Mouse (Mus musculus) megakaryocyte-erythroid progenitor cell, adult 5-6 weeks (primary cell): Measurements from ENCODE around the gene Syne4. TPM values are rescaled to one million over a fixed set of nuclear protein-coding genes. Genes with fewer than 3 reads are reported as not detected.

Source experiments
- ATAC-seq: replicated peaks from 2 replicates; pipeline ENCODE4 v1.8.0; 2016; ENCODE audit warnings: mild to moderate bottlenecking, inconsistent platforms; ENCODE audit not compliant: severe bottlenecking, poor library complexity, low FRiP score, low TSS enrichment
- total RNA-seq, 2 experiments: library from RNA; stranded (forward) in 1 of 2; stranded (reverse) in 1 of 2; fragments of 200-1000, 215-1000 nt in 1 of 2; fragments of >200 nt in 1 of 2; fragmentation: Nextera tagmentation in 1 of 2; gene quantifications; 2 replicates each; pipeline ENCODE4 v1.2.3; 2014 to 2017

Syne4 gene
- 2.9 TPM in 1 of 2 replicates, not detected in the other for total RNA-seq (2014; fragmentation: Nextera tagmentation)
- total RNA-seq (2017) = not detected in 2 replicates

GRCm38 (mm10) chr7:30314721-30315155, at the start of gene Syne4:
TSS of gene Syne4 (plus strand) at chr7:30314807.
- ATAC-seq = no peak

GRCm38 (mm10) chr7:30265041-30265440, 49.6 kb upstream of the Syne4 start:
- ATAC-seq = no peak

GRCm38 (mm10) chr7:30265531-30265930, 49.1 kb upstream of the Syne4 start:
- no peak for ATAC-seq

- no peak for ATAC-seq
Observed at GRCm38 (mm10) chr7:30265935-30266334, 48.7 kb upstream of the Syne4 start.

- no peak for ATAC-seq
Observed at GRCm38 (mm10) chr7:30266780-30267179, 47.8 kb upstream of the Syne4 start.

DNA sequence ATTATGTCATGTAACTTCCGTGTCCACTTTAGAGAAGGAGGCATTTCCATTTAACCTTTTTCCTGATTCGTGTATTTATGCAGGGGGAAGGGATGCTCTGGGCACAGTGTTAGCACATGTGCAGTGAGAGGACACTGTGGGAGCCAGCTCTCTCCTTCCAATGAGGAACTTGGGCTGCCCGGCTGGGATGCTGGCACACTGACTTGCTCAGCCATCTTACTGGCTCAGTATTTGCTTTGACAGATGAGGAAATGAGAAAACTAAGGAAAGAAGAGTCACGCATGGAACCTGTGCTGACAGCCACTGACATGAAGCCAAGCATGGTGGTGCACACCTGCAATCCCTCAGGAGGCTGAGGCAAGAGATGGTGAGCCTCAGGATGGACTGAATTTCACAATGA, 45.0 kb upstream of the Syne4 start:
- no peak for ATAC-seq

GRCm38 (mm10) chr7:30274383-30274782, 40.2 kb upstream of the Syne4 start:
- ATAC-seq = no peak

DNA sequence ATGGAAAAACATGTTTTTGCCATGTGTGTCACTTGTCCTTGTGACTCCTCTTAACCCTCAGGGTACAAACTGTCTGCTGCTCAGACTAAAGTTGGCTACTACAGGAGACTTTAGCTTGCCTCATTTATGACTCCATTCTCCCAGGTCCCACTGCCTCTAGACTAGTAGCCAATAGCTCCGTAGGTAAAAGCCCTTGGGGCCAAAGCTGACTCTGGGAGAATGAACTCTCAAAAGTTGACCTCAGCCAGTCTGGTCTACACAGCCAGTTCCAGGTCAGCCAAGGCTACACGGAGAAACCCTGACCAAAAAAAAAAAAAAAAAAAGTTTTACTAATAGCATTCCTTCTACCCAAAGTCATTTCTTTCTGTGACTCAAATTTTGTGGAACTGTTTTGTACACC, 35.7 kb upstream of the Syne4 start:
- no peak for ATAC-seq

DNA sequence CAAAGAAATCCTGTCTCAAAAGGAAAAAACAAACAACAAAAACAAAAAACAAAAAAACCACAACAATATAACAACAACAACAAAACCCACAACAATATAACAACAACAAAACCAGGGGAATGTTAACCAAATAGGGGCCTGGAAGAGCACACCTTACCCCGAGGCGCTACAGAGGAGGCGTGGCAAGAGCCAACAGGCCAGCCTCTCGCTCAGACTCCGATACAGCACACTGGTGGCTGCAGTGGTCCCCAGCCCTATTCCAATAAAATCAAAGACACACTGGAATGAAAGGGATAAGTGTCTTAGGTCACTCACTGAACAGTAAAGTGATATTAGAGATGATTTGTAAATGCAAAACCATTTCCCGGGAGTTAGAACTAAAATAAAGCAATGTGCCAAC, 35.1 kb upstream of the Syne4 start:
- ATAC-seq = peak; percentile 56

DNA sequence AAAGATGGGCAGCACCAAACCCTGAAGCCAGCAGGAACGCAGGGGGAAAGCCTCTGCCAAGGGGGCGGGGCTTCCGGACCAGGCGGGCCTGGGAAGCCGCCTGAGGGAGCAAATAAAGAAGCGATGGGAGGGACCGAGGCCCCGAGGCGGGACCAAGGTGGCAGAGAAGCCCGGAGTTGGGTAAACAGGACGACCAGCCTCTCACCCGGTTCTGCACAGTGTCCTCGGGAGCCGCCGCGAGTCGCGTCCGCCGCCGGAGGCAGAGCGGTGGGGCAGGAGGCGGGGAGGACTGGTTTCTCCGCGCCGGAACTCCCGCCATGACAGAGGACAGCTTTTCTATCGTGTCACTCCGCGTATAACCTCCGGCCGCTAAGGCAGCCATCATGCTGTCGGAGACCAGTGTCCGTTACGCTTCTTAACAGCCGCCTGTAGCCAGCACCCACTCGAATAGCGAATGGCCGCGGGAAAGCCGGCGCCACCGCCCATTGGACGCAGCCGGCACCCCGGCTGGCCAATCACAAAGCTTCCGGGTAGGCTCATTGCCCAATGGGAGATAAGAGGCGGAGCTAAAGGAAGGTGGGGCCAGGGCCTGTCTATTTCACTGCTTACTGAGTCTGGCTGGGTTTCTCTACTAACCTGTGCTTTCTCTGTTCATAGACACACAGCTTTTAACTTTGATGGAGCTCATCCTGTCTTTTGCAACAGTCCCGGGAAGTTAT, 34.5 kb upstream of the Syne4 start, which contains the start of the genes Thap8 and Wdr62:
Gene Thap8 (plus strand): TSS at position 144 of the 719 bp plus-strand sequence.
Gene Wdr62 (minus strand): TSS at position 469 of the 719 bp plus-strand sequence.
- ATAC-seq = peak; percentile 93

DNA sequence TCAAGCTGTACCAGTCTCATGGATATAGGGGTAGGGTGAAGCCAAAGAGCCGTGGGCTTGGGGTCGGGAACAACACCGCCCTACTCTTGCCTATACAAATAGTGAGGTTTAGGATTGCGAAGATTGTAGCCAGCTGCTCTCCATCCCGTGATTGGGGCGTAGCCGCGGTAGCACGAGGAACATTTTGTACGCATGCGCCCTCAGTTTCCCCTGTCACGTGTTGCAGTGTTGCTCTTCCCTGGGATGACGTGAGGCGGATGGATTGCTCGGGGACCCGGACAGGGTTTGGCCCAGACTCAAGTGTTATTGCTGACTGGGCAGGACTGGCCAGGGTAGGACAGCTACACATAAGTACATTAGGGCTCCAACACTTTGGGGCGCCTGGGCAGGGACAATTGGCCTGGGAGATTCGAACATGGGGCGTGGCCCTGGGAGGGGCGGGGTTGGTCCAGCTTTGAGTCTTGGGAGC, 33.9 kb upstream of the Syne4 start:
- peak; percentile 53 for ATAC-seq

- no peak for ATAC-seq
Observed at GRCm38 (mm10) chr7:30281522-30281921, 33.1 kb upstream of the Syne4 start.

- no peak for ATAC-seq
Observed at GRCm38 (mm10) chr7:30282740-30283139, 31.9 kb upstream of the Syne4 start.

DNA sequence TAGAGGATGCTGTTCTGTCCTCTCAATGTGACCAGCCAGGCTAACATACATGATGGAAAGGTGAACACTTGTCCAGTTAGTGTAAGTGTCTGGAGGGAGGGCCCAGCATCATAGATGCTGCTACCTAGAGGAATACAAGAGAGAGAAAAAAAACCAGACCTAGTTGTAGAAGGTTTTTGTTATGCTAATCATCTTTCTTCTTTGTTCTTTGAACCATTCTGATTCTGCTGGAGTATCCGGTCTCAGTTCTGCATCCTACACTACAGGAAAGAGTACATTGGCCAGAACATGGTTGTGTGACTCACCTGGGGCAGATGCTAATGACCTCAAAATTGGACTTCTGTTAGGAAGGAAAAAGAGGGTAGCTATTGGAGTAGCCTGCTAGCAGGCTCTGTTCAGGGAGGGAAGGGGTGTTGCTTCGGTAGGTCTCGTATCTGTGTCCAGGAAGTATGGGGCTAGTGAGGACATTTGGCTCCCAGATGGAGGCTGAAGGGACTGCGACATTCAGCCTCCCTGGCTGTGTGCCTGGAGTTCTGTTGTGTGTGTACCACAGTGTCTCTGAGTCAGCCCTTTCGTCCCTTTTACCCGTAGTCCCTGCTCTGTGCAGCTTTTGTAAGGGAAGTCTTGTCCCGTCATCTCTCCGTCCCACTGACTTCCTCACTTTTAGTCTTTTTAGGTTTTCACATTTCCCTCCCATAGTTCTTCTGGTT, 27.8 kb upstream of the Syne4 start:
- no peak for ATAC-seq

GRCm38 (mm10) chr7:30288046-30288445, 26.6 kb upstream of the Syne4 start:
- no peak for ATAC-seq

DNA sequence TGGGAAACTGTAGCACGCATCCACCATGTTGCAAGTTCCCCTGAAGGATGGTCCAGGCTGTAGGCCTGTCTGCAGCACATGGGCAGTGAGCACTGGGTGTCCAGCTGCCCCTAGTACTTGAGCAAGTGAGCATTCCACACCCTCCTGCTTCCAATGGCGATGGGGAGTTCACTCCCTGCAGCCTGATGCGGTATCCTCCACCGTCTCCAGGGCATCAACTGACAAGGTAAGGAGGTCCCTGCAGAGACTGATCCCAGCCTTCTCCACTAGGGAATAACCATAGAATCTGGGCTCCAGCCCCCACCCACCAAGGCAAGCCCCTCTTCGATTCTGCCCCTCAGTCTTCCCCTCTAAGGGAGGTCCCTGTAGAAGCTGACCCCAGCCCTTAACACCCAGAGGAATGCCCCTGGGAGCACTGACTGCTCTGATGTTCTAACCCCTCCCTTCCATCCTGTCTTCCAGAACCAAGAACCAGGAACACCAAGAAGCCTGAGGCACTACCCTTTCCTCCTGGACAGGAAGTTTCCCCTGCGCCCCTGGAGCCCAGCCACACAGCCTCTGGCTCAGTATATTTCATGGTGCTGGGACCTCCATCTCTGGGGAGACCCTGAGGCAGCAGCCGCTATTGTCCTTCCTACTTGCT, 25.4 kb upstream of the Syne4 start:
- no peak for ATAC-seq

GRCm38 (mm10) chr7:30289714-30290399, 24.8 kb upstream of the Syne4 start:
- no peak for ATAC-seq

DNA sequence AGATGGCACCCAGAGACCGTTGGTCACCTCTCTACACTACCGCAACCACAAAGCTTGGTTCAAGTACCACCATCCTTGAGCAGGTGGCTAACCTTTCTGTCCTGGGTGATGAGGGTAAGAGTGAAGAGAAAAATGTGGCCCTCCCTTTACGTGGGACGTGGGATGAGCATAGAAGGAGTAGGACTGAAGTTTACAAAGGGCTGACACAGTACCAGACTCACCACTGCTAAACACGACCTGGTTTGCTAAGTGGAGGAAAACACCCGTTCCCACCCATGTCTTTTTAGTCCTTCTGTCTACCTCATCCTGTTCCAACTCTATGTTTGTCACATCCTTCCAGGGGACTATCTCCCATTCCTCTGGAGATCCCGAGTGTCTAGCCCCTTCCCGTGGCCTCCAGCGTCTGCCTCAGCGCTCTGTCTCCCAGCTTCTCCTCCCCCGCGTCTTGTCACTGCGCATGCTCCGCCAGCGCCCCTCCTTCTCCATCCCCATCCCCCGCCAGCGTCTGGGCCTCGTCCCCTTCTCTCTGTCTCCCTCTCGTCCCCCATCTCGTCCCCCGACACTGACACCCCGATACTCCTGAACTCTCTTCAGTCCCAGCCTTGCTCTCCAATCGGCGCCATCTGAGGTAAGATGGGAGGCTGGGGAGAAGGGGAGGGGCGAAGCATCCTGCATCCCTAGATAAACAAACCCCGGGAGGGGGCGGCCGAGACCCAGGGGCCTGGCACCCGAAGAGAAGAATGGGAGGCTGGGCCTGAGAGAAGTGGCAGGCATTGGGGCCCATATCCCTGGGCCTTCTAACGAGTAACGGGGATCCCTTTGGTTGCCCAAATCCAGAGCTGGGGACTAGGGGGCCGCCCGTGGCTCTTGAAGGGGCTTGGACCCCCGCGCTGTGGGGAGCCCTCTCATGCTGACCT, 23.1 kb upstream of the Syne4 start, which contains the start of gene Clip3:
Gene Clip3 (plus strand): TSS at position 514 of the 917 bp plus-strand sequence.
- ATAC-seq = no peak; the same call in 1 of the 2 replicates
